Mouse (Mus musculus): ENCODE data around the gene Rilp.
"Not testable (repeated sequence)": the region's sequence is repeated elsewhere in the genome, so short reads cannot be mapped to it uniquely, and the experiment has no call there.

The Rilp gene

GRCm38 (mm10) chr11:75533314-75534015 lies 23.6 kb downstream of the Rilp start:
- no peak for DNase-seq (ENCODE audit: low spot score in 2 of 2)

GRCm38 (mm10) chr11:75534286-75535033 lies 24.6 kb downstream of the Rilp start:
- no peak for DNase-seq (ENCODE audit: low spot score in 2 of 2)

- DNase-seq (ENCODE audit: low spot score in 2 of 2), result no peak
Measured at GRCm38 (mm10) chr11:75535106-75535795, 25.4 kb downstream of the Rilp start.

- no peak for DNase-seq (ENCODE audit: low spot score in 2 of 2)
Measured at GRCm38 (mm10) chr11:75536255-75537024, 26.5 kb downstream of the Rilp start.

- no peak for DNase-seq (ENCODE audit: low spot score in 2 of 2)
Measured at GRCm38 (mm10) chr11:75537025-75537414, 27.1 kb downstream of the Rilp start.

DNA sequence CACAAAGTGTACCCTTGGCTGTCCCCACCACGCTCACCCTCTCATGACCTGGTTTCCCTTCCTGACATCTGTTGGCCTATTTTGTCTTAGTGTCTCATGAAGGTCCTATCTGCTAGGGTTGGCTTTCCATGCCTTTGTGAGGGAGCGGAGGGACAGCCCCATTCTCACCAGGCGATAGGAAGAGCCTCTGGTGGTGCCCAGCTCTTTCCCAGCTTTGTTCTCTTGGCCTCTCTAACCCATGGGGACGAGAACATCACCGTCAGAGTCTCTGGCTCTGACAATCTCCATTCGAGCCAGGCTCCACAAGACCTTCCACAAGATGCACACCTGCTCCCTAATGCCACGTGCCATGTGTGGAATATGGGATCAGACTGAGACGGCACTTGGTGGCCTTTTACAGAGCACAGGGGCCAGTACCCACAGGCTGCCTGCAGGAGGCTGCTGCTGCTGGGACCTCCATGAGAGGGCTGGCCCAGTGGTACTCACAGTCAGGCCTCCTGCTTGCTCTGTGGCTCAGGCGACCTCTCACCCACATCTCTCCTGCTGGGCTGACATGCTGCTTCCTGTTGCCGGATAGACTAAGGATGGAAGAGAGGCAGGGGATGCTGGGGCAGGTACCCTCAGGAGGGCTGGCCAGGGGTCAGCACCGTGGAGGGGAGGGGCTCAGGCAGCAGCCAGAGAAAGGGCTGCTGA lies 27.7 kb downstream of the Rilp start:
- no peak for DNase-seq (ENCODE audit: low spot score in 2 of 2)

- DNase-seq (ENCODE audit: low spot score in 2 of 2), result no peak
Measured at GRCm38 (mm10) chr11:75538184-75538969, 28.5 kb downstream of the Rilp start.

GRCm38 (mm10) chr11:75538970-75539299 lies 29.0 kb downstream of the Rilp start:
- no peak for DNase-seq (ENCODE audit: low spot score in 2 of 2)

DNA sequence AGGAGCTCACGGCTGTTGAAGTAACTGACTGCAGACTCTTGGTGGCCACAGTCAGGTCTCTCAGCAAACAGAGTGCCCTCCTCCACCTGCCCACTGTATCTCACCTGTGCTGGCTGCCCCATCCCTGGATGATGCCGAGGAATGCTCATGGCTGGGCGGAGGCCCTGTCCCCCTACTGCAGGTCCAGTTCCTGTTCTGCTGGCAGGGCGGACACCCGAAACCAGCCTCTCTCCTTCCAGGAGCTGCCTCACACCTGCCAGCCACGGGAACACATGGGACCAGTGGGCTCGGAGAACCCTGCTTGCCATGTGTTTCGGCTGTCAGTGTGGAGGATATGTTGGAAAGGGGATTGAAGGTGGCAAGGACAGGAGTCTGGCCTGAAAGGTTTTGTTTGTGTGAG lies 30.3 kb downstream of the Rilp start:
- DNase-seq (ENCODE audit: low spot score in 2 of 2), result no peak

DNA sequence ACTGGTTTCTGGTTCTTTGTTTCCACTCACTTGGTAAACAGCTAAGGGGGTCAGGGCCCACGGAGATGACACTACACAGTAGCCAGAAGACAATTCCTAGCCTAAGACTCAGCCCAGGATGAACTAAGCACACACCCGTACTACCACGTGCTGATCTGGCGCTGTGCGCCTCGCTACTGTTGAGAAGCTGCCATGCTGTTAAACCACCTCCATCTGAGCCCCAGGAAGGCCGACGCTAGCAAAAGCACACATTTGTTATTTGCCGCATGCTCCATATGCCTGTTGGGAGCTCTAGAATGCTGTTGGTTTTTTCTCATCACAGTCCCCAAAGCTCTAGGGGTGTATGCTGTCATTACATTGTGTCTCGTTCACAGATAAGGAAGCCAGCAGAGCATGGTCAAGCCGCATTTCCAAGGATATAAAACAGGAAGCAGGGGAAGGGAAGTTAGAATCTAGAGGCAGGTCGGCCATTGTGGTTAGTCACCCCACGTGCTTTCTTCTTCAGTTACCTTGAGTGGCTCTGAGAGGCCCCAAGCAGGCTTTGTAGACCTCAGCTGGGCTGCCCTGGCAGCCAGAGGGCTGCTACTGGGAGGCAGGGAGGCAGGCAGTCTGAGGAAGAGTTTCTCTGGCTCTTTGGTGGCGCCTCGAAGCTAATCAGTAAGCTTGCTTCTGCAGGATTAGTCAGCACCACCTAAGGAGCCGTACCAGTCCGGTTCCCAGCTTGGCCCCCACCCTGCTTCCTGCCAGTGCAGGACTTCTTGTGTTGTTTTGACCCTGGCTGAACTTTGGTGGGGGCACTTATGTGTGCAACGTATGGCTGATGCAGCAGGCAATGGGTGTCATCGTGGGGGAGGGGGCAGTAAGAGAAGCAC lies 31.1 kb downstream of the Rilp start:
- DNase-seq (ENCODE audit: low spot score in 2 of 2), result no peak

- no peak for DNase-seq (ENCODE audit: low spot score in 2 of 2)
Measured at GRCm38 (mm10) chr11:75544713-75545112, 34.8 kb downstream of the Rilp start.

GRCm38 (mm10) chr11:75546057-75546456 lies 36.2 kb downstream of the Rilp start:
- no peak for DNase-seq (ENCODE audit: low spot score in 2 of 2)

- DNase-seq (ENCODE audit: low spot score in 2 of 2), result no peak
Measured at GRCm38 (mm10) chr11:75549658-75550111, 39.8 kb downstream of the Rilp start.

DNA sequence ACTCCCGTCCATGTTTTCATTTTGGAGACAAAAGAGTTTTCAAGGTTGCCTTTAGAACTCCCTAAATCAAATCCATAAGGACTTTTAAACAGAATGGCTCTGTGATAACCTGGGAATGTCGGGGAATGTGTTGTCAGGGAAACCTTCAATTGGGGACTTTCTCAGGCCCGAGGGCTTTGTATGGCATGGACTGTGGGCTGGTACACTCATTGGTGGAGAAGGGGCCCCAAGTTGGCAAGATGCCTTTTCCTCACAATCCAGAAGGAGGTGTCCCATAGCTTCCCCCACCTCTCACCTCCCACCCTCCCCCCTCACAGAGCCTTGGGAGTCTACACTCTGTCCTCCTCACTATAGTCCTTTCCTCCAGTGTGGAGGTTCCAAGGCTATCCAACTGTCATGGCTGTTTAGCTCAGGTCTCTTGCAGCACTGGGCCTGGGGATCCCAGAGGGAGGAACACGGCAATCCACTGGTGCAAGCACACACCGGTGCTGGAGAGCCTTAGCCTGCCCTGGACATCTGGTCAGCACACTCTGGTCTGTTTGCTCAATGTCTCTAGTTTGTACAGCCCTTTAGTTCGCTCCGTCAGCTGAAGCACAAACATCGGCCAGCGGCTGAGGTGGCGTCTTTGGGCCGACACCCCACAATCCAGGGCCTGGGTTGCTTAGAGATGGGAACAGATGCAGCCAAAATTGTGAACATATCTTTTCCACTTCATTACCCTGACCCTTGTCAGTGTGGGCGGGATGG lies 40.5 kb downstream of the Rilp start:
- no peak for DNase-seq (ENCODE audit: low spot score in 2 of 2)

- no peak for DNase-seq (ENCODE audit: low spot score in 2 of 2)
Measured at GRCm38 (mm10) chr11:75551321-75551720, 41.4 kb downstream of the Rilp start.

- DNase-seq (ENCODE audit: low spot score in 2 of 2), result no peak
Measured at GRCm38 (mm10) chr11:75551961-75552441, 42.1 kb downstream of the Rilp start.

DNA sequence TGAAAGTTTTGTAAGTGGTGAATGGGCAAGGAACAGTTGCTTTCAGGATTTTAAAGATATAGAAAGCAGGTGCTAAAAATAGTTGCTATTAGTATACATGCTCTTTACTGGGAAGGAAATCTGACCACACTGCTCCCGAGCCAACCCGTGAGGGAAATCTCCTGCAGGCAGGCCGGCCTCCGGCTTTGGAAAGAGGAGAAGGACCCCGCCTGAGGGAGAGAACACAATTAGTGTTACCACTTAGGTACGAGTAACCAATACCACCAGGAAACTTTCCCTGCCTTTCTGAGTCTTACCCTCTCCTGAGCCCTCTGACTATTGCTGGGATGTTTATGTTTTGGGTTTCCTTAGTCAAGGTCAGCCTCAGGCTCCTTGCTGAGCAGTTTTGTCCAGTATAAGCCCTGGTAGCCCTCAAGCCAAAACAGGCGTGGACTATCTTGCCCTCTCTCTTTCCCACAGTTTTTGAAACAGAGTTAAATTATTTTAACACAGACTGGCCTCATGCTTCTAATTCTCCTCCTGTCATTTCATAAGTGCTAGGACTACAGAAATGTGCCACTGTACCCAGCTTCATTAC lies 43.1 kb downstream of the Rilp start:
- no peak for DNase-seq (ENCODE audit: low spot score in 2 of 2)

- not testable (repeated sequence) for DNase-seq (ENCODE audit: low spot score in 2 of 2)
Measured at GRCm38 (mm10) chr11:75556006-75556405, 46.1 kb downstream of the Rilp start.
